Mouse (Mus musculus) kidney, postnatal 0 days (tissue): ENCODE results near the gene Sept6. TPM values are rescaled to one million over a fixed set of nuclear protein-coding genes. Genes with fewer than 3 reads are reported as not detected.

ENCODE experiments used
- ATAC-seq: fragments of 200-750 bp; cut with Nextera tagmentation; replicated peaks from 2 replicates; pipeline ENCODE4 v1.8.0; 2017; ENCODE audit warnings: low read depth, moderate number of reproducible peaks, moderate TSS enrichment, moderate library complexity; ENCODE audit not compliant: low FRiP score
- DNase-seq: peaks from one replicate; pipeline ENCODE4 v3.0.0-alpha.2; 2016; ENCODE audit warnings: low spot score
- H3K27ac ChIP-seq: fragments of 300-500 bp; sonication (generic); 2 replicates; pipeline ENCODE4 v1.5.1; 2014; ENCODE audit warnings: mild to moderate bottlenecking
- H3K27me3 ChIP-seq: fragments of 300-500 bp; sonication (generic); 2 replicates; pipeline ENCODE4 v1.6.1; 2014; ENCODE audit warnings: low read length, mixed read lengths; ENCODE audit not compliant: insufficient read depth
- H3K36me3 ChIP-seq: fragments of 300-500 bp; sonication (generic); 2 replicates; pipeline ENCODE4 v1.6.1; 2014; ENCODE audit warnings: low read length, mixed read lengths; ENCODE audit not compliant: insufficient read depth
- H3K4me1 ChIP-seq: fragments of 300-500 bp; sonication (generic); replicated peaks from 2 replicates; pipeline ENCODE4 v1.6.1; 2014; ENCODE audit warnings: antibody characterized with exemption, low read length, mixed read lengths; ENCODE audit not compliant: insufficient read depth
- H3K4me2 ChIP-seq: fragments of 300-500 bp; sonication (generic); 2 replicates; pipeline ENCODE4 v1.6.1; 2014; ENCODE audit warnings: mild to moderate bottlenecking, low read length, moderate library complexity, mixed read lengths
- H3K4me3 ChIP-seq: fragments of 300-500 bp; sonication (generic); replicated peaks from 2 replicates; pipeline ENCODE4 v1.5.1; 2014; ENCODE audit warnings: low read depth, low read length
- H3K9ac ChIP-seq: fragments of 300-500 bp; sonication (generic); 2 replicates; pipeline ENCODE4 v1.6.1; 2014; ENCODE audit warnings: low read depth, low read length
- H3K9me3 ChIP-seq: fragments of 300-500 bp; sonication (generic); replicated peaks from 2 replicates; pipeline ENCODE4 v1.6.1; 2016; ENCODE audit warnings: low read length, inconsistent platforms, mixed read lengths
- CTCF ChIP-seq: IDR thresholded peaks from 2 replicates; pipeline ENCODE4 v1.5.1; 2016; ENCODE audit warnings: antibody characterized with exemption, low read depth, mild to moderate bottlenecking, moderate library complexity
- WGBS: fragments of 180-500 bp; shearing (Covaris S2); extraction: QIAGEN DNeasy Blood & Tissue Kit; methylation state at CpG from one replicate; pipeline ENCODE4 v1.1.7; 2014; 5-methylcytosine and 5-hydroxymethylcytosine counted together
- polyA plus RNA-seq: library from polyadenylated mRNA; unstranded; fragments of >200 nt; fragmentation: Nextera tagmentation; extraction: Ambion mirVana; gene quantifications from 2 replicates; pipeline ENCODE4 v1.2.1, GENCODE M21; 2015

The Sept6 gene
- polyA plus RNA-seq, result 12.3 and 13.1 TPM in 2 replicates

DNA sequence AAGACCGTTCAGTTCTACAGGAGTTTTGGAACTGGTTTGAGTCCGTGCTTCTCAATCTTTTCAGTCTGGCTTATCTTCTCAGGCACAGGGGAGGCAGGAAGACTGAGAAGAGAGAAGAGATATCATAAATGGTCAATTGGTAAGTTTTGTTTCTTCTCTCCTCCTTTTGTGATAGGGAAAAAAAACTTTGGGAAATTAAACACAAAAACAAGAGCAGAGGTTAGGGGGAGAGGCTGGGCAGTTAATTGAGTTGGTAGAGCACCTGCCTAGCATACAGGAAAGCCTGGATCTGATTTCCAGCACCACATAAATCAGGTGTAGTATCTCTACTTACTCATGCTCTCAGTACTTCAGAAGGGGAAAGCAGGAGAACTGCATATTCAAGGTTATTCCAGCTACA is at the start of gene Sept6:
TSS of gene Sept6 (minus strand) at position 101 of the 400 bp plus-strand sequence.
- Histone ChIP-seq H3K36me3 (no peaks in the 10 kb centered on the region), H3K27ac (no peak within 1 kb of the TSS), H3K9me3 (no peaks in the 10 kb centered on the region), H3K4me2 (no peak within 1 kb of the TSS), H3K4me1 (no peaks in the 10 kb centered on the region), H3K27me3 (no peaks in the 10 kb centered on the region), H3K9ac (no peak within 1 kb of the TSS), H3K4me3 (no peak within 1 kb of the TSS)
- no peak for DNase-seq
- no peak for ATAC-seq
- TF ChIP-seq CTCF, result no peak
- 81% methylated on average over 2 of the region's 2 CpGs for WGBS

DNA sequence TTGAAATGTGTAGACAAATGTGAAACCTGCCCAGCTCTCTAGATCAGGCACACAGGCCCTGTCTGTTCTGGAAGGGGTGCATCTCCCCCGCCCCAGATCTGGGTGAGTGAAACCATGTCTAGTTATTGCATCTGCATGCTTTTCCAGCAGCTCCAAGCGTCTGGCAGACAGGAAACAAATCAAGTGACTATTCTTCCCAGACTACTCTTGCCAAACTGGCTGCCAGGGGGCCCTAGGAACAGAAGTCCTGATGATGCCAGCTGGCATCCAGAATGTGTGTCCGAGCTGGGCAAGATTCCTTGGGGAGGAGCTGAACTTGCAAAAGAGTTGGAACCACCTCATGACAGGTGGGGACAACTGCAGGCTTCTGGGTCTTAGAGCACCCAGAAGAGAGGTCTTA is 36.8 kb upstream of the Sept6 start:
- no peak for TF ChIP-seq CTCF
- no peaks in the 10 kb centered on the region for H3K27me3 ChIP-seq
- 45% methylated on average over 3 of the region's 3 CpGs for WGBS
- H3K36me3 ChIP-seq, result no peaks in the 10 kb centered on the region
- H3K4me3 ChIP-seq, result no peak overlapping the region
- no peak overlapping the region for H3K4me2 ChIP-seq
- H3K9me3 ChIP-seq, result no peaks in the 10 kb centered on the region
- H3K27ac ChIP-seq, result no peak overlapping the region
- H3K4me1 ChIP-seq, result no peaks in the 10 kb centered on the region
- no peak overlapping the region for H3K9ac ChIP-seq
- ATAC-seq, result no peak
- no peak for DNase-seq

DNA sequence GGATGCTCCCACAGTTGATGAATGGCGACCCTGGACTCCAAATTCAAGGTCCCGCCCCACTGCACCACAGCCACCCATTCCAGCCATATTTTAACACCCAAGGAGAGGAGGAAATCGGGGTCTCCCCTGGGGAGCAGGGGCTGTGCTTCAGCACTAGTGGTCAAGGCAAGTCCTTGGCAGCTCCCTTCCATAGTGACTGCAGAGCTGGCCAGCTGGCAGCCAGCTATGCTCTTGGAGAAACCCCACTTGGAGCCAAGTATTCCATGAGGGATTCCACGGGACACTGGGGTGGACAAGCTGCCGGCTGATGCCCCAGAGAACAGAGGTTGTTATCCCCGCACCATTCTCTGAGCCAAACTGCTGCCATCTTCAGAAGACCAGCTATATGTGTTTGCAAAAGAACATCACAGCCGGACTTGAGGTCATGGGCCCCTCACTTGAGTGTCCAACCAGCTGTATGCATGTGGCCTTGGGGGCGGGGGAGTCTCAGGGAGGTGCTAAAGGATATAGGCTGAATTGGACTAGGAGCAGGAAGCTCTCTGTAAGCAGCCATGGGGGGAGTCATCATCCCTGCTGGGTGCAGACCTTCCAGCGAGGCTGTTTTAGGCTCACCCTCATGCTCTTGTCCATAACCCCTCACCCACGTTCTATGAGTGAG is 32.2 kb upstream of the Sept6 start:
- no peak overlapping the region for H3K27ac ChIP-seq
- TF ChIP-seq CTCF, result no peak
- no peaks in the 10 kb centered on the region for H3K36me3 ChIP-seq
- H3K4me2 ChIP-seq, result no peak overlapping the region
- H3K4me3 ChIP-seq, result no peak overlapping the region
- WGBS, result 70% methylated on average over 10 of the region's 10 CpGs
- H3K27me3 ChIP-seq, result no peaks in the 10 kb centered on the region
- no peaks in the 10 kb centered on the region for H3K4me1 ChIP-seq
- DNase-seq, result no peak
- no peak overlapping the region for H3K9ac ChIP-seq
- no peaks in the 10 kb centered on the region for H3K9me3 ChIP-seq
- ATAC-seq, result no peak

DNA sequence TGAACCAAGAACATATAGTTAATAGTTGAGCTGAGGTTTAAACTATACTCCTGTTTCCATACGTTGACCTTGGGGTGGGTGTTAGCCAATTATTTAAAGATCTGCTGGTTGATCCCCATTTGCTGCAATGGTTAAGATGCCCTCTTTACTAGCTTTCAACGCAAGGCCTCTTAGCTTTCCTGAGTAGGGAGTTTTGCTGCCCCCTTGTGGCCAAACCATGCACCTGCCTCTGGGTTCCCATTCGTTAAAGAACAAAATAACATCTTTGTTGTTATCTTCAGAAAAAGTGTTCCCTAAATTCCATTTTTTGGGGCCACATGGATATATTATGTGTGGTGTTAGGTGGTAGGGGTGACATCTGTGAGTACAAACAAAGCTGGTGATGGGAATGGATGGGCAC is 31.1 kb upstream of the Sept6 start:
- no peaks in the 10 kb centered on the region for H3K9me3 ChIP-seq
- no peak overlapping the region for H3K9ac ChIP-seq
- no peak overlapping the region for H3K4me3 ChIP-seq
- ATAC-seq, result no peak
- H3K27me3 ChIP-seq, result no peaks in the 10 kb centered on the region
- peak; percentile 83 for TF ChIP-seq CTCF
- H3K27ac ChIP-seq, result no peak overlapping the region
- no peaks in the 10 kb centered on the region for H3K36me3 ChIP-seq
- no peaks in the 10 kb centered on the region for H3K4me1 ChIP-seq
- no peak overlapping the region for H3K4me2 ChIP-seq
- peak; percentile 64 for DNase-seq
- 17% methylated on average over 3 of the region's 3 CpGs for WGBS

DNA sequence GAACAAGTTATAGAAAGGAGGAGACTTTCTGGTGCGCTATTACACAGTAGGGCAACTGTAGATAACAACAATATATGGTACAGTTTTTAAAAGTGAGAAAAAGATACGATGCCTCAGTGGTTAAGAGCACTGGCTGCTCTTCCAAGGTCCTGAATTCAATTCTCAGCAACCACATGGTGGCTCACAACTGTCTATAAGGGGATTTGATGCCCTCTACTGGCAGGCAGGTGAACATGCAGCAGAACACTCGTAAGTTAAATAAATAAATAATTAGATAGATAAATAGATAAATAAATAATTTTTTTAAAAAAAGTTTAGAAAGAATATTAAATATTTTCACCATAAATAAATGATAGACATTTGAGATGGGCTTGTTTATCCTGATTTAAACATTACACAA is 27.5 kb upstream of the Sept6 start:
- no peaks in the 10 kb centered on the region for H3K4me1 ChIP-seq
- no peak overlapping the region for H3K27ac ChIP-seq
- H3K9ac ChIP-seq, result no peak overlapping the region
- H3K36me3 ChIP-seq, result no peaks in the 10 kb centered on the region
- H3K27me3 ChIP-seq, result no peaks in the 10 kb centered on the region
- ATAC-seq (no peak), DNase-seq (peak; percentile 3)
- H3K9me3 ChIP-seq, result no peaks in the 10 kb centered on the region
- 59% methylated on average over 3 of the region's 3 CpGs for WGBS
- TF ChIP-seq CTCF, result peak; percentile 45; the same call in 1 of the 2 replicates
- H3K4me3 ChIP-seq, result no peak overlapping the region
- H3K4me2 ChIP-seq, result no peak overlapping the region

DNA sequence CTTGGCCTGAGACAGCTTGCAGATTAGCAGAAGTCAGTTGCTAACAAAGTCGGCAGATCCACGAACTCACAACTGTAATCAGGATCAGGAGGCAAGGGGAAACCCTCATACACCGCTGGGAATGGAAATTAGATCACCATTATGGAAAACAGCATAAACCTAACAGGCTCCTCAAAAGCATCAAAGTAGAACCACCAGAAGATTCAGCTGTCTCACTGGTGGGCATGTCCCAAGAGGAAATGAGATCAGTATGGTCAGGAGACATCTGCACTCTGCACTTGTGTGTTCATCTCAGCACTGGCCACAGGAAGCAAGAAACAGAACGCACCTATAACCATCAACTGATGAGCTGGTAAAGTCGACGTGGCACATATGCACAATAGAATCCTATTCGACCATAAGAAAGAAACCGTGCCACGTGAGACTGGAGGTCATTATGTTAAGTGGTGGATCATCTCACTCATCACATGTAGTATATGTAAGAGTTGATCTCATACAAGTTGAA is 26.6 kb upstream of the Sept6 start:
- DNase-seq (no peak), ATAC-seq (no peak)
- 89% methylated on average over 9 of the region's 9 CpGs for WGBS
- H3K9me3 ChIP-seq, result no peaks in the 10 kb centered on the region
- no peaks in the 10 kb centered on the region for H3K36me3 ChIP-seq
- no peak overlapping the region for H3K27ac ChIP-seq
- no peak for TF ChIP-seq CTCF
- no peak overlapping the region for H3K9ac ChIP-seq
- H3K27me3 ChIP-seq, result no peaks in the 10 kb centered on the region
- no peak overlapping the region for H3K4me2 ChIP-seq
- H3K4me1 ChIP-seq, result no peaks in the 10 kb centered on the region
- H3K4me3 ChIP-seq, result no peak overlapping the region
